Mouse (Mus musculus): ENCODE measurements at regions not wholly inside any gene's neighbourhood (a gene's known extent, or its start where the extent isn't known, plus 50 kb on each side); places are given as distances from the start of the nearest gene placed in this dataset.

- no peak for DNase-seq (ENCODE audit: extremely low spot score in 1 of 2, low spot score in 1 of 2)
Observed at GRCm38 (mm10) chr3:102386091-102386490, 83.6 kb upstream of the Ngf start.

GRCm38 (mm10) chr3:102384596-102384995, 85.1 kb upstream of the Ngf start:
- DNase-seq (ENCODE audit: extremely low spot score in 1 of 2, low spot score in 1 of 2) = no peak

GRCm38 (mm10) chr3:102383671-102384070, 86.0 kb upstream of the Ngf start:
- DNase-seq (ENCODE audit: extremely low spot score in 1 of 2, low spot score in 1 of 2) = no peak

- no peak for DNase-seq (ENCODE audit: extremely low spot score in 1 of 2, low spot score in 1 of 2)
Observed at GRCm38 (mm10) chr3:102381683-102382082, 88.0 kb upstream of the Ngf start.

- DNase-seq (ENCODE audit: extremely low spot score in 1 of 2, low spot score in 1 of 2) = no peak
Observed at GRCm38 (mm10) chr3:102374381-102375060, 95.2 kb upstream of the Ngf start.

- DNase-seq (ENCODE audit: extremely low spot score in 1 of 2, low spot score in 1 of 2) = peak in 1 of 2 experiments; percentile 10
Observed at GRCm38 (mm10) chr3:102372205-102372899, 97.4 kb upstream of the Ngf start.

GRCm38 (mm10) chr3:102366188-102366587, 103.5 kb upstream of the Ngf start:
- DNase-seq (ENCODE audit: extremely low spot score in 1 of 2, low spot score in 1 of 2) = no peak

- DNase-seq (ENCODE audit: extremely low spot score in 1 of 2, low spot score in 1 of 2) = peak in 1 of 2 experiments; percentile 24
Observed at GRCm38 (mm10) chr3:102364326-102364935, 105.3 kb upstream of the Ngf start.

GRCm38 (mm10) chr3:102360732-102361280, 108.9 kb upstream of the Ngf start:
- peak in 1 of 2 experiments; percentile 42 for DNase-seq (ENCODE audit: extremely low spot score in 1 of 2, low spot score in 1 of 2)

GRCm38 (mm10) chr3:102358801-102359200, 110.9 kb upstream of the Ngf start:
- no peak for DNase-seq (ENCODE audit: extremely low spot score in 1 of 2, low spot score in 1 of 2)

- no peak for DNase-seq (ENCODE audit: extremely low spot score in 1 of 2, low spot score in 1 of 2)
Observed at GRCm38 (mm10) chr3:102357062-102357610, 112.6 kb upstream of the Ngf start.

- no peak for DNase-seq (ENCODE audit: extremely low spot score in 1 of 2, low spot score in 1 of 2)
Observed at GRCm38 (mm10) chr3:102355352-102355751, 114.4 kb upstream of the Ngf start.

GRCm38 (mm10) chr3:102354771-102355170, 114.9 kb upstream of the Ngf start:
- DNase-seq (ENCODE audit: extremely low spot score in 1 of 2, low spot score in 1 of 2) = no peak

- no peak for DNase-seq (ENCODE audit: extremely low spot score in 1 of 2, low spot score in 1 of 2)
Observed at GRCm38 (mm10) chr3:102353277-102353900, 116.3 kb upstream of the Ngf start.

GRCm38 (mm10) chr3:102346077-102346476, 123.6 kb upstream of the Ngf start:
- no peak for DNase-seq (ENCODE audit: extremely low spot score in 1 of 2, low spot score in 1 of 2)

- no peak for DNase-seq (ENCODE audit: extremely low spot score in 1 of 2, low spot score in 1 of 2)
Observed at GRCm38 (mm10) chr3:102345291-102345690, 124.4 kb upstream of the Ngf start.

- DNase-seq (ENCODE audit: extremely low spot score in 1 of 2, low spot score in 1 of 2) = no peak
Observed at GRCm38 (mm10) chr3:102340731-102341130, 129.0 kb upstream of the Ngf start.

- no peak for DNase-seq (ENCODE audit: extremely low spot score in 1 of 2, low spot score in 1 of 2)
Observed at GRCm38 (mm10) chr3:102337881-102338280, 131.8 kb upstream of the Ngf start.

- DNase-seq (ENCODE audit: extremely low spot score in 1 of 2, low spot score in 1 of 2) = no peak
Observed at GRCm38 (mm10) chr3:102336184-102336583, 131.7 kb upstream of the Vangl1 start.

GRCm38 (mm10) chr3:102335146-102335545, 130.7 kb upstream of the Vangl1 start:
- DNase-seq (ENCODE audit: extremely low spot score in 1 of 2, low spot score in 1 of 2) = peak in 1 of 2 experiments; percentile 70

GRCm38 (mm10) chr3:102332221-102332620, 127.7 kb upstream of the Vangl1 start:
- no peak for DNase-seq (ENCODE audit: extremely low spot score in 1 of 2, low spot score in 1 of 2)

Measured in frontal cortex, adult 2 months (tissue).